Mouse (Mus musculus): ENCODE results near the gene Tmcc3. TPM values are rescaled to one million over a fixed set of nuclear protein-coding genes. Genes with fewer than 3 reads are reported as not detected.

The Tmcc3 gene
- total RNA-seq, 1 experiment from 2014 or later, result 13.2 TPM

- DNase-seq, result no peak
Measured at GRCm38 (mm10) chr10:94332358-94333137, 20.8 kb downstream of the Tmcc3 start.

- DNase-seq, result no peak
Measured at GRCm38 (mm10) chr10:94333328-94333727, 21.6 kb downstream of the Tmcc3 start.

GRCm38 (mm10) chr10:94335047-94335446 lies 23.3 kb downstream of the Tmcc3 start:
- no peak for DNase-seq

- DNase-seq, result no peak
Measured at GRCm38 (mm10) chr10:94336071-94336470, 24.3 kb downstream of the Tmcc3 start.

GRCm38 (mm10) chr10:94341501-94341900 lies 29.8 kb downstream of the Tmcc3 start:
- no peak for DNase-seq

GRCm38 (mm10) chr10:94342256-94342655 lies 30.5 kb downstream of the Tmcc3 start:
- DNase-seq, result no peak

GRCm38 (mm10) chr10:94343581-94343980 lies 31.8 kb downstream of the Tmcc3 start:
- no peak for DNase-seq

GRCm38 (mm10) chr10:94344631-94345417 lies 33.1 kb downstream of the Tmcc3 start:
- DNase-seq, result no peak

GRCm38 (mm10) chr10:94345509-94346252 lies 33.9 kb downstream of the Tmcc3 start:
- DNase-seq, result no peak

GRCm38 (mm10) chr10:94346596-94346995 lies 34.8 kb downstream of the Tmcc3 start:
- DNase-seq, result no peak

GRCm38 (mm10) chr10:94347296-94347695 lies 35.5 kb downstream of the Tmcc3 start:
- DNase-seq, result no peak

GRCm38 (mm10) chr10:94347959-94348358 lies 36.2 kb downstream of the Tmcc3 start:
- no peak for DNase-seq

GRCm38 (mm10) chr10:94350207-94350606 lies 38.5 kb downstream of the Tmcc3 start:
- no peak for DNase-seq

GRCm38 (mm10) chr10:94350896-94351661 lies 39.3 kb downstream of the Tmcc3 start:
- DNase-seq, result no peak

GRCm38 (mm10) chr10:94352172-94352876 lies 40.6 kb downstream of the Tmcc3 start:
- no peak for DNase-seq

GRCm38 (mm10) chr10:94352877-94353853 lies 41.4 kb downstream of the Tmcc3 start:
- no peak for DNase-seq

- DNase-seq, result no peak
Measured at GRCm38 (mm10) chr10:94354005-94354404, 42.3 kb downstream of the Tmcc3 start.

- no peak for DNase-seq
Measured at GRCm38 (mm10) chr10:94354427-94354826, 42.7 kb downstream of the Tmcc3 start.

- DNase-seq, result no peak
Measured at GRCm38 (mm10) chr10:94356504-94357169, 44.9 kb downstream of the Tmcc3 start.

Measured in adrenal gland, postnatal 25 days (tissue).